Mouse (Mus musculus) forebrain, embryonic 14.5 days (tissue): ENCODE data around the gene Cdc42ep4. TPM values are rescaled to one million over a fixed set of nuclear protein-coding genes. Genes with fewer than 3 reads are reported as not detected.

Source experiments
- ATAC-seq: fragments of 200-750 bp; cut with Nextera tagmentation; 2 replicates; pipeline ENCODE4 v1.8.0; 2017; ENCODE audit warnings: mild to moderate bottlenecking, moderate library complexity
- DNase-seq: peaks from one replicate; pipeline ENCODE4 v3.0.0-alpha.2; 2015; ENCODE audit warnings: low spot score
- H3K27ac ChIP-seq: fragments of 300-500 bp; sonication (generic); 2 replicates; pipeline ENCODE4 v1.5.1; 2014; ENCODE audit warnings: low read depth, mild to moderate bottlenecking, control low read depth, low read length, moderate library complexity
- H3K27me3 ChIP-seq: fragments of 300-500 bp; sonication (generic); replicated peaks from 2 replicates; pipeline ENCODE4 v1.6.1; 2014; ENCODE audit warnings: low read length, control low read depth, mixed read lengths; ENCODE audit not compliant: control insufficient read depth, insufficient read depth
- H3K36me3 ChIP-seq: fragments of 300-500 bp; sonication (generic); 2 replicates; pipeline ENCODE4 v1.6.1; 2014; ENCODE audit warnings: low read length, control low read depth; ENCODE audit not compliant: control insufficient read depth, insufficient read depth
- H3K4me1 ChIP-seq: fragments of 300-500 bp; sonication (generic); 2 replicates; pipeline ENCODE4 v1.6.1; 2014; ENCODE audit warnings: antibody characterized with exemption, low read length, control low read depth; ENCODE audit not compliant: control insufficient read depth, insufficient read depth
- H3K4me2 ChIP-seq: fragments of 300-500 bp; sonication (generic); 2 replicates; pipeline ENCODE4 v1.6.1; 2014; ENCODE audit warnings: mild to moderate bottlenecking, control low read depth, low read length
- H3K4me3 ChIP-seq: fragments of 300-500 bp; sonication (generic); 2 replicates; pipeline ENCODE4 v1.5.1; 2014; ENCODE audit warnings: low read depth, low read length, control low read depth
- H3K9ac ChIP-seq: fragments of 300-500 bp; sonication (generic); 2 replicates; pipeline ENCODE4 v1.6.1; 2014; ENCODE audit warnings: mild to moderate bottlenecking, low read length, control low read depth, moderate library complexity
- H3K9me3 ChIP-seq: fragments of 300-500 bp; sonication (generic); replicated peaks from 2 replicates; pipeline ENCODE4 v1.6.1; 2016; ENCODE audit warnings: low read length, control low read depth, mixed read lengths; ENCODE audit not compliant: control insufficient read depth
- WGBS: fragments of 180-500 bp; shearing (Covaris S2); extraction: QIAGEN DNeasy Blood & Tissue Kit; methylation state at CpG from one replicate; pipeline ENCODE4 v1.1.7; 2014; 5-methylcytosine and 5-hydroxymethylcytosine counted together
- polyA plus RNA-seq: library from polyadenylated mRNA; unstranded; fragments of >200 nt; fragmentation: Nextera tagmentation; extraction: Ambion mirVana; gene quantifications from 2 replicates; pipeline ENCODE4 v1.2.1, GENCODE M21; 2014

The Cdc42ep4 gene
- polyA plus RNA-seq, 1 experiment from 2014 or later = 52.4 TPM

DNA sequence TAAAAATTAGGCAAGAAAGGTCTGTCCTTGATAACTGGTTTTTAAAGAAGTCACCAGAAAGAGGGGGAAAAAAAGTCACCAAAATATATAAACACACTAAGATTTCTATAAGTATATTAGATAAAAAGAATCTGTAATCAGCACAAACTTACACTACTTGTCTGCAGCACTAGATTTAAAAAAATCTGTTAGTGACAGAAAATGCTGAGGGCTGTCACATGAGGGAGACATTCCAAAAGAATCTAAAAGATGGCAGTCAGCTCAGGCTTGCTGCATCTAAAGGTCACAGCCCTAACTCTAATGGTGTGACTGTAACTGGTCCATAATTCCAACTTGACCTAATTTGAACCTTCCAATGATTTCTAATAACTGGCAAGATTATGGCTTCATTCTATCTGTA, 69.7 kb downstream of the Cdc42ep4 start:
- Histone ChIP-seq H3K4me3 (no peak overlapping the region), H3K27ac (no peak overlapping the region), H3K4me2 (peak overlapping the region; percentile 95), H3K9ac (peak overlapping the region; percentile 89), H3K9me3 (no peaks in the 10 kb centered on the region), H3K27me3 (no peaks in the 10 kb centered on the region), H3K36me3 (peaks cover 1% of the 10 kb centered on the region), H3K4me1 (peaks cover 21% of the 10 kb centered on the region)
- DNase-seq (no peak), ATAC-seq (no peak)

DNA sequence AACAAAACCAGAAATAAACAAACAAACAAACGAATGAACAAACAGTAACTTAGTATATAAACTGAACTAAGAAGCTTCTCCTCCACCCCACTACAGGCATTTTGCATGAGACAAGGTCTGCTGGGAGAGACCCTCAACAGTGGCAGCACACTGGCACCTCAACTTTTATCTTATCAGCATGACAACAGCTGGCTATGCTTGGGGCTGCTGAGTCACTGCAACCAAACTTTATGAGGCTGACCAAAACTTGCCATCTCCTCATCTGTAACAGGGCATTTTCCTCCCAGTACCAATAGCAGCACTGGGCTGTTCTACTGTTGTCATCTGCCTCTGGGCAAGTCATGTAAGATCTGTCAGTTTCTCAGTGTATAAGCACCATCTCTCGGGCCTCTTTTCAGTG, 70.7 kb downstream of the Cdc42ep4 start:
- Histone ChIP-seq H3K27ac (no peak overlapping the region), H3K27me3 (no peaks in the 10 kb centered on the region), H3K4me2 (no peak overlapping the region), H3K4me1 (peaks cover 14% of the 10 kb centered on the region), H3K4me3 (no peak overlapping the region), H3K9ac (no peak overlapping the region), H3K36me3 (peaks cover 12% of the 10 kb centered on the region), H3K9me3 (no peaks in the 10 kb centered on the region)
- 93% methylated on average over 2 of the region's 2 CpGs for WGBS
- ATAC-seq (no peak), DNase-seq (no peak)

DNA sequence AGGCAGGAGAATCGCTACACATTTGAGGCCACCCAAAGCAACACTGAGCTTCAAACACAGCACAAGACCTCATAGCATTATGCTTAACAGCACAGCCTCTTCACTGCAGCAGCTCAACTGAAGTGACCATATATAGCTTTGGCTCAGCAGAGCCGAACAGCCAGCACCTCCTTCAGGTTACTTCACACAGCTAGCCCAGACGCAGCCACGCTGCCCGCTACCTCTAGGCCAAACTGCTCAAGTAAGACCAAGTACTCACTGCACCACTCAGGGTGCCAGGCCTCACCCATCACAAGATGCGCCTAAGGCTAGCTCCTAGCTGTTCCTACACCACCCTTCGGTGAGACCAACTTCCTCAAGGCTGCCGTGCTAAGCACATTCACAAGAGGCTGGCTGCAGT, 73.3 kb downstream of the Cdc42ep4 start:
- Histone ChIP-seq H3K27me3 (no peaks in the 10 kb centered on the region), H3K9me3 (no peaks in the 10 kb centered on the region), H3K4me3 (no peak overlapping the region), H3K4me1 (peaks cover 8% of the 10 kb centered on the region), H3K27ac (no peak overlapping the region), H3K36me3 (peaks cover 27% of the 10 kb centered on the region), H3K9ac (0 out of 2 replicates have a peak overlapping the region, but pooled peaks have one; percentile 8), H3K4me2 (no peak overlapping the region)
- ATAC-seq = no peak
- WGBS = 91% methylated on average over 8 of the region's 8 CpGs
- no peak for DNase-seq

DNA sequence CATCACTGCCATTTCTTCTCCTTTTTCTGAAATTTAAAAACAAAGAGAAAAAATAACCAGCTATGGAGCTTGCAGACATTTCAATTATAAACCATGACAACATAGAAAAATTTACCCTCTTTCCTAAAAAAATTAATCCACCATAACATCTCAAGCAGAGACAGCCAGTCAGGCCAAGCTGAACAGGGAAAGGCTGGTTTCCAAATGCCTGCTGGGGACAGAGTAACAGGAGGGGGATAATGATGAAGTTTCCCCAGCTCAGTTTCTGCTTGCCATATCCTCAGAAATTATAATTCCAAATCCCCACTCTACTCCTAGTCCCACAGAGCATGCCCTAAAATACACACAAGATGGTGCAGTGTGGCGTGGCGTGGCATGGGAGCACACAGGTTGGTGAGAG, 74.3 kb downstream of the Cdc42ep4 start:
- no peaks in the 10 kb centered on the region for H3K27me3 ChIP-seq
- WGBS = 87% methylated on average over 2 of the region's 2 CpGs
- ATAC-seq (no peak), DNase-seq (no peak)
- no peaks in the 10 kb centered on the region for H3K9me3 ChIP-seq
- H3K36me3 ChIP-seq = peaks cover 32% of the 10 kb centered on the region
- H3K4me2 ChIP-seq = no peak overlapping the region
- H3K4me1 ChIP-seq = peaks cover 4% of the 10 kb centered on the region
- no peak overlapping the region for H3K4me3 ChIP-seq
- H3K9ac ChIP-seq = no peak overlapping the region
- H3K27ac ChIP-seq = no peak overlapping the region

Other genes with a start within 250 kb of the Cdc42ep4 start
- gene Sstr2, start 132.5 kb downstream of the Cdc42ep4 start, polyA plus RNA-seq = 71.9 and 75.2 TPM in 2 replicates
- 28.8 and 33.9 TPM in 2 replicates for gene Cog1, start 102.7 kb downstream of the Cdc42ep4 start, polyA plus RNA-seq
- gene Slc39a11, start 101.8 kb downstream of the Cdc42ep4 start, polyA plus RNA-seq = 29.5 and 32.4 TPM in 2 replicates
- gene Fam104a, start 67.7 kb downstream of the Cdc42ep4 start, polyA plus RNA-seq = 53.2 and 53.7 TPM in 2 replicates
- gene D11Wsu47e, start 67.5 kb downstream of the Cdc42ep4 start, polyA plus RNA-seq = 27.0 and 28.4 TPM in 2 replicates
- gene Cpsf4l, start 41.9 kb downstream of the Cdc42ep4 start, polyA plus RNA-seq = not detected in 2 replicates